In genomic region chr4:143311341-143311740, GRCm38 (mm10) we compare ENCODE assay signal across 9 mouse cellular contexts. TPM values are rescaled to one million over a fixed set of nuclear protein-coding genes. Genes with fewer than 3 reads are reported as not detected.
DNase-seq lines count a peak whose midpoint lies in the region; ATAC-seq lines count a peak whose summit lies in the region.
"Had no signal": no experiment of that assay in that cellular context is flagged by ENCODE, and none has a peak within 500 bp of the region (broad histone marks: within the 10 kb centered on the region; RNA-seq: fewer than 3 reads in every experiment).

No protein-coding gene starts in this region.

- no peak overlapping the region for H3K4me2 ChIP-seq in forebrain, embryonic 11.5 days (ENCODE audit: low read depth, low read length, severe bottlenecking)
- H3K4me2 ChIP-seq: limb, embryonic 15.5 days had no signal

- no peaks in the 10 kb centered on the region for H3K9me3 ChIP-seq in forebrain, embryonic 11.5 days (ENCODE audit: control insufficient read depth, low read length)
- H3K9me3 ChIP-seq: limb, embryonic 15.5 days had no signal

- no peaks in the 10 kb centered on the region for H3K36me3 ChIP-seq in forebrain, embryonic 11.5 days (ENCODE audit: control insufficient read depth, insufficient read depth, low read length)
- H3K36me3 ChIP-seq: limb, embryonic 15.5 days had no signal

- peak; percentile 22 to 33 for DNase-seq in heart, postnatal 14 days
- no peak for DNase-seq in heart, adult 9 months (ENCODE audit: low spot score in 2 of 2)
- DNase-seq in urinary bladder, postnatal 14 days (ENCODE audit: low spot score), result peak; percentile 39
- DNase-seq in urinary bladder, adult 18-20 months (ENCODE audit: low spot score in 2 of 2), result no peak
- peak; percentile 41 to 48 for DNase-seq in kidney, postnatal 4 days
- no peak for DNase-seq in c-Kit-positive CD71-positive TER-119-positive erythroid progenitor cells, embryonic 14.5 days (ENCODE audit: low spot score)
- DNase-seq in forebrain, embryonic 11.5 days (ENCODE audit: low spot score), result no peak
- no peak for DNase-seq in spleen, postnatal 14 days (ENCODE audit: low spot score in 2 of 2)

- H3K27ac ChIP-seq in forebrain, embryonic 11.5 days (ENCODE audit: low read depth, low read length), result no peak overlapping the region
- H3K27ac ChIP-seq: limb, embryonic 15.5 days had no signal

- 58% methylated on average over 2 of the region's 2 CpGs for WGBS in forebrain, embryonic 11.5 days

- no peak overlapping the region for H3K9ac ChIP-seq in forebrain, embryonic 11.5 days (ENCODE audit: low read length)
- H3K9ac ChIP-seq: limb, embryonic 15.5 days had no signal

- no peak overlapping the region for H3K4me3 ChIP-seq in forebrain, embryonic 11.5 days (ENCODE audit: low read depth, low read length)
- H3K4me3 ChIP-seq: limb, embryonic 15.5 days had no signal

- no peaks in the 10 kb centered on the region for H3K27me3 ChIP-seq in forebrain, embryonic 11.5 days (ENCODE audit: control insufficient read depth, insufficient read depth, low read length)
- H3K27me3 ChIP-seq: limb, embryonic 15.5 days had no signal

- no peaks in the 10 kb centered on the region for H3K4me1 ChIP-seq in forebrain, embryonic 11.5 days (replicated peaks; ENCODE audit: control insufficient read depth, insufficient read depth, low read length)
- H3K4me1 ChIP-seq: limb, embryonic 15.5 days had no signal

- no peak for ATAC-seq in forebrain, embryonic 11.5 days (replicated peaks; ENCODE audit: low FRiP score)

- intact Hi-C loops in heart, postnatal 14 days (cut with DNase I), result no loop called here

RNA-seq across cellular contexts. Expression of gene Pdpn, which starts 12.0 kb away (rescaled TPM):
- 10 to 100 TPM in 1 of 2 experiments, 1 to 10 TPM in 1; 8.8 to 10.5 TPM for total RNA-seq in heart, postnatal 14 days (2021)
- polyA plus RNA-seq in forebrain, embryonic 11.5 days (2014; fragmentation: Nextera tagmentation; extraction: Ambion mirVana), result 74.5 and 75.8 TPM in 2 replicates

RNA-seq across cellular contexts. Expression of gene Lrrc38, which starts 38.2 kb away (rescaled TPM):
- total RNA-seq in heart, postnatal 14 days (2021), result under 1 TPM; 0.12 to 0.24 TPM
- polyA plus RNA-seq in forebrain, embryonic 11.5 days (2014; fragmentation: Nextera tagmentation; extraction: Ambion mirVana), result not detected in 2 replicates

Comparison
In these comparisons a context has a peak if more than half of its experiments do, and no peak if none do; other contexts are left out.
1. DNase-seq: peak in heart, postnatal 14 days (2 of 2), urinary bladder, postnatal 14 days (single experiment) and kidney, postnatal 4 days (2 of 2); none in heart, adult 9 months (0 of 2), urinary bladder, adult 18-20 months (0 of 2), c-Kit-positive CD71-positive TER-119-positive erythroid progenitor cells, embryonic 14.5 days (single experiment), forebrain, embryonic 11.5 days (single experiment) and spleen, postnatal 14 days (0 of 2).